Mouse (Mus musculus) cerebellum, adult 11-12 months (tissue): Measurements from ENCODE around the gene Bcl11b.

Experiments used
- DNase-seq: peaks from one replicate; pipeline ENCODE4 v3.0.0; 2022

The Bcl11b gene

GRCm38 (mm10) chr12:108003483-108003882, at the start of gene Bcl11b:
Gene Bcl11b (minus strand): TSS chr12:108003602.
- no peak for DNase-seq

GRCm38 (mm10) chr12:108050996-108051395, 47.6 kb upstream of the Bcl11b start:
- DNase-seq = no peak

GRCm38 (mm10) chr12:108049625-108050024, 46.2 kb upstream of the Bcl11b start:
- DNase-seq = no peak

- no peak for DNase-seq
Measured at GRCm38 (mm10) chr12:108042239-108042571, 38.8 kb upstream of the Bcl11b start.

- DNase-seq = peak; percentile 82
Measured at GRCm38 (mm10) chr12:108041571-108042238, 38.3 kb upstream of the Bcl11b start.

GRCm38 (mm10) chr12:108037446-108037845, 34.0 kb upstream of the Bcl11b start:
- DNase-seq = no peak

- DNase-seq = no peak
Measured at GRCm38 (mm10) chr12:108035412-108036078, 32.1 kb upstream of the Bcl11b start.

- DNase-seq = no peak
Measured at GRCm38 (mm10) chr12:108022835-108023615, 19.6 kb upstream of the Bcl11b start.

GRCm38 (mm10) chr12:108012003-108012402, 8.6 kb upstream of the Bcl11b start:
- peak; percentile 70 for DNase-seq

- DNase-seq = no peak
Measured at GRCm38 (mm10) chr12:108010346-108010745, 6.9 kb upstream of the Bcl11b start.

GRCm38 (mm10) chr12:108009156-108009555, 5.8 kb upstream of the Bcl11b start:
- no peak for DNase-seq

GRCm38 (mm10) chr12:108005816-108006626, 2.6 kb upstream of the Bcl11b start:
- peak; percentile 16 for DNase-seq

- no peak for DNase-seq
Measured at GRCm38 (mm10) chr12:108005488-108005800, 2.0 kb upstream of the Bcl11b start.

- no peak for DNase-seq
Measured at GRCm38 (mm10) chr12:108004701-108005487, 1.5 kb upstream of the Bcl11b start.

- no peak for DNase-seq
Measured at GRCm38 (mm10) chr12:108003928-108004327, 526 bp upstream of the Bcl11b start.

GRCm38 (mm10) chr12:108002436-108003189, 789 bp downstream of the Bcl11b start:
- DNase-seq = no peak

GRCm38 (mm10) chr12:108001652-108002340, 1.6 kb downstream of the Bcl11b start:
- DNase-seq = no peak

- DNase-seq = no peak
Measured at GRCm38 (mm10) chr12:108000715-108001080, 2.7 kb downstream of the Bcl11b start.

GRCm38 (mm10) chr12:107999751-108000714, 3.4 kb downstream of the Bcl11b start:
- no peak for DNase-seq

- peak; percentile 34 for DNase-seq
Measured at GRCm38 (mm10) chr12:107998746-107999145, 4.7 kb downstream of the Bcl11b start.
